In the genomic region with DNA sequence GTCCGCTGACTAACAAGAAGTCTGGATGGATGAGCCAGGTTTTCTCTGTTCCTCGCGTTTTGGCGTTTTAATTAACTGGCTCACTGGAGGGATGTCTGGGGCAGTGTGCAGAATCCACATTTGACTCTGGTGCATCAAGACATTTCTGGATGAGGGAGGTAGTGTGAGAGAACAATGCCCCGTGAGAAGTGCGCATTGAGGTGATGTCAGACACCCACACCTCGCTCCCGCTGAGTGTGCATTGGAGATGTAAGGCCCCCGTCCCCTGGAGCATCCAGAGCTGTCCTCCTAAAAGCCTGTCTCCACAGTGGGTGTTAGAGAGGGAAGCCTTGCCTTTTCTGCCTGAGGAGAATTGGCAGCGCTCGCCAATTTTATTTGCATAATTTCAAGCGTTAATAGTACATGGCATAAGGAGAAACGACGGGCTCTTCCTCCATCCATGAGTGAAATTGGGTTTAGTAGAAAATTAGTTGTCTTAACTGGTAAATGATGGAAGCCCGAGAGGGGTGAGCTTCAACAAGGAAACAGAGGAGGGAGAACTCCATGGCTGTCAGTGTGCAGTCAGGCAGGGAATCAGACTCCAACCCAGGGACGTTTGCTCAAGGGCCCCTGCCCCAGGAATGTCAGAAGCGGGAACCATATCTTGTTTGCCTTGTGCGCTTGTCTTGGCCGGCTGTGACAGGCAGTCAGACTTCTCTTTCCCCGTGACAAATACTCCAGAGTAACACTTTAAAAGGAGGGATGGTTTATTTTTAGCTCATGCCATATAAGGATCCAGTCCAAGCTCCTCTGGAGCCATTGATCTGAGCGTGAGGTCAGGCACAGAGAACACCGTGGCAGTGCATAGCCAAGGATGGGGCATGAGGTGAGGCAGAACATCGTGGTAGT, we compare ENCODE assay signal across 9 mouse cellular contexts. TPM values are rescaled to one million over a fixed set of nuclear protein-coding genes. Genes with fewer than 3 reads are reported as not detected.
DNase-seq lines count a peak whose midpoint lies in the region; ATAC-seq and TF ChIP-seq lines count a peak whose summit lies in the region.
"Had no signal": no experiment of that assay in that cellular context is flagged by ENCODE, and none has a peak within 500 bp of the region (broad histone marks: within the 10 kb centered on the region; RNA-seq: fewer than 3 reads in every experiment).

No protein-coding gene starts in this region.

- H3K4me2 ChIP-seq in neural tube, embryonic 13.5 days, result no peak overlapping the region
- no peak overlapping the region for H3K4me2 ChIP-seq in intestine, embryonic 15.5 days (replicated peaks)

- peak; percentile 68 to 71 for DNase-seq in cerebellum, postnatal 10 days
- DNase-seq in cerebellum, adult 9-11 months, result no peak
- no peak for DNase-seq in neural tube, embryonic 10.5 days (ENCODE audit: extremely low spot score, low spot score)
- peak; percentile 41 for DNase-seq in left cerebral cortex, adult 11 months (ENCODE audit: low spot score)
- DNase-seq in telencephalon, adult 2 months (ENCODE audit: low read depth, low spot score), result peak; percentile 61
- DNase-seq in gastrocnemius, adult 2 months, result no peak
- DNase-seq: lung, postnatal 14 days had no signal

- no peak overlapping the region for H3K9ac ChIP-seq in neural tube, embryonic 13.5 days
- no peak overlapping the region for H3K9ac ChIP-seq in intestine, embryonic 15.5 days

- ATAC-seq in neural tube, embryonic 13.5 days (ENCODE audit: low read depth), result peak; percentile 42; the same call in 1 of the 2 replicates
- ATAC-seq in intestine, embryonic 15.5 days, result no peak

- H3K4me3 ChIP-seq in neural tube, embryonic 13.5 days, result no peak overlapping the region
- H3K4me3 ChIP-seq in gastrocnemius, adult 2 months, result no peak overlapping the region
- H3K4me3 ChIP-seq in intestine, embryonic 15.5 days (replicated peaks), result no peak overlapping the region

- peak overlapping the region; percentile 87 for H3K27ac ChIP-seq in neural tube, embryonic 13.5 days (replicated peaks)
- H3K27ac ChIP-seq in gastrocnemius, adult 2 months, result no peak overlapping the region
- no peak overlapping the region for H3K27ac ChIP-seq in intestine, embryonic 15.5 days

- no peak for TF ChIP-seq CTCF in gastrocnemius, adult 2 months (IDR thresholded peaks at IDR 0.05)

- no peaks in the 10 kb centered on the region for H3K9me3 ChIP-seq in neural tube, embryonic 13.5 days
- no peaks in the 10 kb centered on the region for H3K9me3 ChIP-seq in intestine, embryonic 15.5 days

- 67% methylated on average over 23 of the region's 23 CpGs for WGBS in neural tube, embryonic 13.5 days
- WGBS in intestine, embryonic 15.5 days, result 68% methylated on average over 23 of the region's 23 CpGs

- H3K36me3 ChIP-seq in neural tube, embryonic 13.5 days, result peaks cover 72% of the 10 kb centered on the region
- H3K36me3 ChIP-seq in intestine, embryonic 15.5 days, result no peaks in the 10 kb centered on the region

- intact Hi-C loops in gastrocnemius, adult 2 months (cut with DNase I), result no loop called here

- H3K4me1 ChIP-seq in neural tube, embryonic 13.5 days (replicated peaks), result peaks cover 24% of the 10 kb centered on the region
- H3K4me1 ChIP-seq in intestine, embryonic 15.5 days (replicated peaks), result 0 out of 2 replicates have a peak, but pooled peaks cover 2% of the 10 kb centered on the region

- no peaks in the 10 kb centered on the region for H3K27me3 ChIP-seq in neural tube, embryonic 13.5 days
- H3K27me3 ChIP-seq in intestine, embryonic 15.5 days (replicated peaks), result no peaks in the 10 kb centered on the region

RNA-seq across cellular contexts. Expression of gene Mgat5b, which starts 35.8 kb away (rescaled TPM):
- polyA plus RNA-seq in neural tube, embryonic 13.5 days (2015; fragmentation: Nextera tagmentation; extraction: Ambion mirVana), result 28.4 and 28.5 TPM in 2 replicates
- not detected for total RNA-seq in gastrocnemius, adult 2 months (2021)
- 0.69 and 0.90 TPM in 2 replicates for polyA plus RNA-seq in intestine, embryonic 15.5 days (2015; fragmentation: Nextera tagmentation; extraction: Ambion mirVana)

Comparison
In these comparisons a context has a peak if more than half of its experiments do, and no peak if none do; other contexts are left out.
1. DNase-seq: peak in cerebellum, postnatal 10 days (2 of 2), left cerebral cortex, adult 11 months (single experiment) and telencephalon, adult 2 months (single experiment); none in cerebellum, adult 9-11 months (single experiment), neural tube, embryonic 10.5 days (single experiment) and gastrocnemius, adult 2 months (single experiment).
2. RNA of gene Mgat5b, which starts 35.8 kb away (polyA plus RNA-seq): 28.4 to 28.5 TPM in neural tube, embryonic 13.5 days; 0.69 to 0.90 TPM in intestine, embryonic 15.5 days; every median in the first group is over 10 times any median in the second.